15 mouse cellular contexts compared by ENCODE assay signal in the genomic region with DNA sequence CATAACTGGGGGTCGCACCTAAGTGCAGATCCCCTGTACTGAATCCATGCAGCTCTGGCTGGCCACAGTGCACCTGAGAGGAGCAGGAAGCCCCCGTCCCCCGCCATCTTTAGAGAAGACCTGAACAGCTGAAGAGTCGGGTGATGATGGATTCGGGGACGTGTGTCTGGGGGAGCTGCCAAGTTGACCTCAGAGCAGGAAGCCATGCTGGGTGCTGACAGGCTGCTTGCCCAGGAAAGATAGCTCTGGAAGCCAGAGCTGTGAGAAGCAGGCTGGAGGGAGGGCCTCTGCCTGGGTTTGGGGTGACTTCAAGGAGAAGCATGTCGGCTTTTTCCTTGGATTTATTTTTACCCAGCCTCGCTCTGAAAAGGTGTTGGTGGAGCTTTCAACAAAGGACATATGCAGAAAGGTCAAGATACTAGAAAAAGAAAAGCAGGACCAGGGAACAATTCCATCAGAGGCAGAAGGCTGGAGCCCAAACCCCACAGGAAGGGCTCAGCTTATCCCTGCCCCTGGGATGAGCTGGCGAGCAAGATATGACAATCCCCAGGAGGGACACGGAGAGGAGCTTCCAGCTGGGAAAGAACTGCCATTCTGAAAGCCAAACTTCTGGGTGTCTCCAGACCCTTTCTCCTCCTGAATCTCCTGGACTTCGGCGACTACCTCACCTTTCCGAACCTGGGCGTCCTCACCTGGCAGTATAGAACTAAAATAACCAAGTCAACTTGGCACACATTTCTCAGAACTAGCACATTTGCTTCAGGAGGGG.
A peak's percentile ranks its signal among the peaks of the same experiment; 100 is the strongest.
DNase-seq lines count a peak whose midpoint lies in the region; ATAC-seq and TF ChIP-seq lines count a peak whose summit lies in the region.
"Had no signal": no experiment of that assay in that cellular context is flagged by ENCODE, and none has a peak within 500 bp of the region (broad histone marks: within the 10 kb centered on the region; RNA-seq: fewer than 3 reads in every experiment).

No protein-coding gene starts in this region.

- no peak overlapping the region for H3K27ac ChIP-seq in liver, postnatal 0 days (ENCODE audit: low read depth)
- H3K27ac ChIP-seq: forebrain, embryonic 12.5 days; limb, embryonic 13.5 days had no signal

- no peak for ATAC-seq in erythroblast, adult 5-6 weeks (replicated peaks; ENCODE audit: low FRiP score, poor library complexity, severe bottlenecking)
- ATAC-seq in liver, postnatal 0 days: no peak
- ATAC-seq: lung, postnatal 0 days; Patski had no signal

- intact Hi-C loops in heart, postnatal 25 days (cut with DNase I): loop anchor here (2.0 kb wide), 1 partner anchor 21 kb away; no protein-coding TSS in a partner anchor

- H3K4me1 ChIP-seq in liver, postnatal 0 days (ENCODE audit: insufficient read depth): peaks cover 2% of the 10 kb centered on the region; the same call in 1 of the 2 replicates

- no peak overlapping the region for H3K4me2 ChIP-seq in liver, postnatal 0 days (ENCODE audit: low read depth, low read length)
- H3K4me2 ChIP-seq: forebrain, embryonic 12.5 days; limb, embryonic 13.5 days had no signal

- H3K9ac ChIP-seq in liver, postnatal 0 days (replicated peaks): no peak overlapping the region
- H3K9ac ChIP-seq: forebrain, embryonic 12.5 days; limb, embryonic 13.5 days had no signal

- 58% methylated on average over 14 of the region's 14 CpGs for WGBS in liver, postnatal 0 days (ENCODE audit: insufficient replicate concordance)

- no peaks in the 10 kb centered on the region for H3K9me3 ChIP-seq in liver, postnatal 0 days (ENCODE audit: low read length)
- H3K9me3 ChIP-seq: forebrain, embryonic 12.5 days; limb, embryonic 13.5 days had no signal

- no peak for TF ChIP-seq EP300 in liver, postnatal 0 days (IDR thresholded peaks at IDR 0.05; ENCODE audit: low read depth)

- TF ChIP-seq CTCF in liver, postnatal 0 days (IDR thresholded peaks at IDR 0.05; ENCODE audit: low read depth): no peak

- no peaks in the 10 kb centered on the region for H3K36me3 ChIP-seq in liver, postnatal 0 days (replicated peaks; ENCODE audit: insufficient read depth, low read length)
- H3K36me3 ChIP-seq: forebrain, embryonic 12.5 days; limb, embryonic 13.5 days had no signal

- peak; percentile 96 for DNase-seq in heart, adult 11 months
- no peak for DNase-seq in heart, postnatal 25 days (ENCODE audit: low spot score)
- DNase-seq in cerebellum, adult 11-12 months: peak; percentile 85
- DNase-seq in heart, adult 8-10 months (ENCODE audit: low spot score): peak; percentile 42
- peak; percentile 73 for DNase-seq in heart, postnatal 4 days
- no peak for DNase-seq in kidney, adult 11 months
- DNase-seq in liver, postnatal 0 days: no peak
- DNase-seq: adrenal gland, postnatal 25 days; spleen, adult 18-20 months; thymus, postnatal 14 days had no signal

- H3K4me3 ChIP-seq in liver, postnatal 0 days (ENCODE audit: low read depth, low read length): no peak overlapping the region
- H3K4me3 ChIP-seq: forebrain, embryonic 12.5 days; limb, embryonic 13.5 days had no signal

- no peaks in the 10 kb centered on the region for H3K27me3 ChIP-seq in liver, postnatal 0 days (ENCODE audit: insufficient read depth, low read length)
- H3K27me3 ChIP-seq: limb, embryonic 13.5 days had no signal

Comparison
In these comparisons a context has a peak if more than half of its experiments do, and no peak if none do; other contexts are left out.
1. DNase-seq: peak in heart, adult 11 months (single experiment), cerebellum, adult 11-12 months (single experiment), heart, adult 8-10 months (single experiment) and heart, postnatal 4 days (single experiment); none in heart, postnatal 25 days (single experiment), kidney, adult 11 months (single experiment) and liver, postnatal 0 days (single experiment).